Mouse (Mus musculus) intestine, embryonic 16.5 days (tissue): ENCODE results near the gene Tmed1. TPM values are rescaled to one million over a fixed set of nuclear protein-coding genes. Genes with fewer than 3 reads are reported as not detected.
A peak's percentile ranks its signal among the peaks of the same experiment; 100 is the strongest.

Experiments used
- ATAC-seq: fragments of 200-750 bp; cut with Nextera tagmentation; 2 replicates; pipeline ENCODE4 v1.8.0; 2017; ENCODE audit warnings: moderate TSS enrichment, moderate library complexity
- H3K27ac ChIP-seq: fragments of 300-500 bp; sonication (generic); 2 replicates; pipeline ENCODE4 v1.5.1; 2014; ENCODE audit warnings: mild to moderate bottlenecking, low read length
- H3K27me3 ChIP-seq: fragments of 300-500 bp; sonication (generic); replicated peaks from 2 replicates; pipeline ENCODE4 v1.6.1; 2014; ENCODE audit warnings: low read length, control low read depth, mixed read lengths; ENCODE audit not compliant: control insufficient read depth, insufficient read depth
- H3K36me3 ChIP-seq: fragments of 300-500 bp; sonication (generic); 2 replicates; pipeline ENCODE4 v1.6.1; 2014; ENCODE audit warnings: low read length, control low read depth; ENCODE audit not compliant: control insufficient read depth, insufficient read depth
- H3K4me1 ChIP-seq: fragments of 300-500 bp; sonication (generic); 2 replicates; pipeline ENCODE4 v1.6.1; 2014; ENCODE audit warnings: low read length, control low read depth, mixed read lengths; ENCODE audit not compliant: control insufficient read depth, insufficient read depth
- H3K4me2 ChIP-seq: fragments of 300-500 bp; sonication (generic); 2 replicates; pipeline ENCODE4 v1.6.1; 2014; ENCODE audit warnings: low read depth, low read length, control low read depth
- H3K4me3 ChIP-seq: fragments of 300-500 bp; sonication (generic); 2 replicates; pipeline ENCODE4 v1.5.1; 2014; ENCODE audit warnings: mild to moderate bottlenecking, low read length
- H3K9ac ChIP-seq: fragments of 300-500 bp; sonication (generic); 2 replicates; pipeline ENCODE4 v1.6.1; 2014; ENCODE audit warnings: low read depth, low read length
- H3K9me3 ChIP-seq: fragments of 300-500 bp; sonication (generic); 2 replicates; pipeline ENCODE4 v1.6.1; 2016; ENCODE audit warnings: low read length, control low read depth; ENCODE audit not compliant: control insufficient read depth
- WGBS: fragments of 180-500 bp; shearing (Covaris S2); extraction: QIAGEN DNeasy Blood & Tissue Kit; methylation state at CpG from one replicate; pipeline ENCODE4 v1.1.7; 2014; 5-methylcytosine and 5-hydroxymethylcytosine counted together
- microRNA-seq: library from miRNA; unstranded; fragments of <30 nt; microRNA quantifications from one replicate; pipeline ENCODE4, GENCODE M21; 2016
- polyA plus RNA-seq: library from polyadenylated mRNA; unstranded; fragments of >200 nt; fragmentation: Nextera tagmentation; extraction: Ambion mirVana; gene quantifications from 2 replicates; pipeline ENCODE4 v1.2.1, GENCODE M21; 2015

The Tmed1 gene
- polyA plus RNA-seq, 1 experiment from 2014 or later: 79.7 TPM

DNA sequence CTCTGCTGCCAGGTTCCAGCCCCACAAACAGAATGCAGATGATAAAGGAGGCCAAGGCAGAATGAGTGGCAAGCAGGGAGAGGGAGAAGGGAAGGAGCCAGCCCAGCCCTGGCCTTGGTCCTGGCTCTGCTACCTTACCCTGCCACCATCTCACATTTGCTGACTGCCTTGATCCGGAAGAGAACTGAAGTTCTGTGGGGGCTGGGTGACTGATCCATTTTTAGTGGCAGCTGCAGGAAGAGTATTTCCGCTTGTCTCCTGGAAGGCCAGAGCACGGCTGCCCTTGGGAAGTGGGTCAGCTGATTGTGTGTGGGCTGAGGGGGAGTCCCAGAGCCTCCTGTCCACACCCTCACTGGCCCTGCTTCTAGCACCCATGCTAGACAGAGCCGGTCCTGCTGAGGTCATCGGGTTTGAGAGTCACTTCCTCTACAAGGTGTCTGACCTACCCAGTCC, 46.9 kb downstream of the Tmed1 start:
- no peak overlapping the region for H3K9ac ChIP-seq
- no peaks in the 10 kb centered on the region for H3K27me3 ChIP-seq
- 56% methylated on average over 5 of the region's 5 CpGs for WGBS
- H3K27ac ChIP-seq: peak overlapping the region; percentile 48; the same call in 1 of the 2 replicates
- no peaks in the 10 kb centered on the region for H3K9me3 ChIP-seq
- H3K4me2 ChIP-seq: no peak overlapping the region
- H3K36me3 ChIP-seq: peaks cover 10% of the 10 kb centered on the region
- H3K4me1 ChIP-seq: peaks cover 14% of the 10 kb centered on the region
- no peak overlapping the region for H3K4me3 ChIP-seq
- ATAC-seq: peak; percentile 51; the same call in 1 of the 2 replicates

- Histone ChIP-seq H3K27ac (no peak overlapping the region), H3K9ac (no peak overlapping the region), H3K4me3 (no peak overlapping the region)
These were observed 49.6 kb downstream of the Tmed1 start for GRCm38 (mm10) chr9:21460400-21460940.

GRCm38 (mm10) chr9:21458821-21459220, 51.2 kb downstream of the Tmed1 start:
- no peak overlapping the region for H3K9ac ChIP-seq
- ATAC-seq: no peak
- 95% methylated on average over 3 of the region's 3 CpGs for WGBS
- H3K9me3 ChIP-seq: no peaks in the 10 kb centered on the region
- no peak overlapping the region for H3K4me3 ChIP-seq
- H3K27ac ChIP-seq: no peak overlapping the region
- peaks cover 14% of the 10 kb centered on the region for H3K4me1 ChIP-seq
- no peaks in the 10 kb centered on the region; the same call in none of the 2 replicates for H3K36me3 ChIP-seq
- no peak overlapping the region for H3K4me2 ChIP-seq
- H3K27me3 ChIP-seq: no peaks in the 10 kb centered on the region

More at GRCm38 (mm10) chr9:21460400-21460940, 49.6 kb downstream of the Tmed1 start:
- WGBS: 78% methylated on average over 3 of the region's 3 CpGs
- ATAC-seq: no peak
- Histone ChIP-seq H3K36me3 (peaks cover 2% of the 10 kb centered on the region), H3K27me3 (no peaks in the 10 kb centered on the region), H3K9me3 (no peaks in the 10 kb centered on the region), H3K4me2 (no peak overlapping the region), H3K4me1 (peaks cover 14% of the 10 kb centered on the region)

Small RNA genes within 50 kb of the gene (microRNA-seq; reads per million reads assigned to microRNA genes)
- gene Mir199a-1: 5.5 reads per million, percentile 17 among the genes with 10 or more reads in this experiment

Other genes starting within 250 kb of the Tmed1 start
- gene Atg4d, start 245.0 kb downstream of the Tmed1 start, polyA plus RNA-seq: 62.1 and 62.3 TPM in 2 replicates
- gene Kri1, start 222.3 kb downstream of the Tmed1 start, polyA plus RNA-seq: 12.3 and 13.2 TPM in 2 replicates
- 40.2 and 42.5 TPM in 2 replicates for gene Cdkn2d, start 218.8 kb downstream of the Tmed1 start, polyA plus RNA-seq
- 158 and 172 TPM in 2 replicates for gene Ap1m2, start 197.9 kb downstream of the Tmed1 start, polyA plus RNA-seq
- gene Slc44a2, start 189.6 kb downstream of the Tmed1 start, polyA plus RNA-seq: 44.6 and 50.2 TPM in 2 replicates
- gene Ilf3, start 142.4 kb downstream of the Tmed1 start, polyA plus RNA-seq: 119 and 127 TPM in 2 replicates
- gene Qtrt1, start 98.4 kb downstream of the Tmed1 start, polyA plus RNA-seq: 51.1 and 60.3 TPM in 2 replicates
- gene Dnm2, start 85.3 kb downstream of the Tmed1 start, polyA plus RNA-seq: 77.7 and 82.5 TPM in 2 replicates
- 2.1 and 3.2 TPM in 2 replicates for gene AB124611, start 15.9 kb upstream of the Tmed1 start, polyA plus RNA-seq
- gene Carm1, start 36.6 kb upstream of the Tmed1 start, polyA plus RNA-seq: 14.3 and 15.1 TPM in 2 replicates
- gene Timm29, start 82.5 kb upstream of the Tmed1 start, polyA plus RNA-seq: 22.0 and 23.5 TPM in 2 replicates
- 34.0 and 34.7 TPM in 2 replicates for gene Yipf2, start 82.6 kb upstream of the Tmed1 start, polyA plus RNA-seq
- 59.5 and 61.2 TPM in 2 replicates for gene Smarca4, start 105.9 kb upstream of the Tmed1 start, polyA plus RNA-seq
- gene Ldlr, start 213.2 kb upstream of the Tmed1 start, polyA plus RNA-seq: 86.7 and 88.2 TPM in 2 replicates